Mouse (Mus musculus): Measurements from ENCODE around the gene Kif23.
A peak's percentile ranks its signal among the peaks of the same experiment; 100 is the strongest.

Kif23 gene

DNA sequence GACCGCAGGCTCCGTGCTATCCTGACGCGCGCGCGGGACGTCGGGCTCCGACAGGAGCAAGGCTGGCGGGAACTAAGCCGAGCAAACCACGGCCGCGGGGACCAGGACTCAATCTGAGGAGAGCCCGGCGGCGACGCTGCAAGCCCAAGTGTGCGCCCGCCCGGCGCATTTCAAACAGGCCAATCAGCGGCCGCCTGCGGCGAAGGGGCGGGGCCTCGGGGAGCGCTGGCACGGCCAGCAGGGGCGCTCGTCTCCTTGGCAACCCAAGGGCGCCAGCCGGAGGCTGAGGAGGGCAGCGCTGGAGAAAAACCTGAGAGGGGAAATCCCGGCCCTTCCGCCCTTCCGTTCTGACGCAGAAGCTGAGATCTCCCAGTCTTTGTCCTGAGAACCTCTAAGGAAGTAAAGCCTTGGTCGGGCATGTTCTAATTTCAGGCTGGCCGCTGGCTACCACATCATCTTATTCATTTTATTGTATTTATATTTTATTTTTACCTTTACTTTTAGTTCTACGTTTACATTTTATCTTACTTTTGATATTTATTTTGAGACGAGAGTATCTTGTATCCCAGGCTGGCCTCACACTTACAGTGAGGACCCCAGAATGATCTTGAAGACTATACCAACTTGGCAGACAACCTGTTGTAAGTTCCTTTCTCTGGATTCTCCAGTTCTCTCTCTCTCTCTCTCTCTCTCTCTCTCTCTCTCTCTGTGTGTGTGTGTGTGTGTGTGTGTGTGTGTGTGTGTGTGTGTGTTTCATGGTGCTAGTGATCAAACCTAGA is at the start of gene Kif23:
Kif23 (minus strand) TSS at position 152 of the 779 bp plus-strand sequence.
- peak; percentile 92 for DNase-seq (ENCODE audit: low read depth, low spot score)

DNA sequence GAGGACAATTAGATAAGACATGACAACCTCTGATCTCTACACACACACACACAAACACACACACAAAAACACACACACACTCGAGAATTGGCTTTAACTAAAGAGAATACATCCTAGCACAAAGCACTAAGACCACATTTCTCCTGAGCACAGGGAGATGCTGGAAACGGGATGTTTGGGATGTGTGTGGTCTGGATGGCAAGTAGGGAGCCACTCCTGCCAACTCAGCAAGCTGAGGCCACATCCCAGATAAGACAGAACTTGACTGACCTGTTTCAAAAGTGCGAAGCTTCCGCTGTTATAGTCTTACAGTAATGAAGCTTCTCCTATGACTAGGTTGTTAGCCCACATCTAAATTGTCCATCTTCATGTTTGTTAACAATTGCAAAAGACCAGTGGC is 44.6 kb upstream of the Kif23 start:
- DNase-seq (ENCODE audit: low read depth, low spot score), result no peak

DNA sequence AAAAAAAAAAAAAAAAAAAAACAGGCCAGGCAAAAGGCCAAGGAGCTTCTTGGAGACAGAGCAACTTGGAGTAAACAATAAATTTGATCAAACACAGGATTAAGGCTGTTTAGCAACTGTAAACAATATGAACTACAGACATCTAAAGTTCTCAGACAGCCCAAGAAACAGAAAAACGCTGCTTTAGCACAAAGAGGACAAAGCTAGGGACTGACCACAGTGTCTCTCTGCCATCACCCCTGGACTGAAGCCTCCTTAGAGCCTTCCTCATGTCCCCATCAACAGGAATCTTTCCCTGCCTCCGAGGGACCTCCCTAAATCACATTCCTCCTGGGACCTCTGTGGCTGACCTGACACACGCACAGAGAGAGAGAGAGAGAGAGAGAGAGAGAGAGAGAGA is 44.2 kb upstream of the Kif23 start:
- DNase-seq (ENCODE audit: low read depth, low spot score), result no peak

DNA sequence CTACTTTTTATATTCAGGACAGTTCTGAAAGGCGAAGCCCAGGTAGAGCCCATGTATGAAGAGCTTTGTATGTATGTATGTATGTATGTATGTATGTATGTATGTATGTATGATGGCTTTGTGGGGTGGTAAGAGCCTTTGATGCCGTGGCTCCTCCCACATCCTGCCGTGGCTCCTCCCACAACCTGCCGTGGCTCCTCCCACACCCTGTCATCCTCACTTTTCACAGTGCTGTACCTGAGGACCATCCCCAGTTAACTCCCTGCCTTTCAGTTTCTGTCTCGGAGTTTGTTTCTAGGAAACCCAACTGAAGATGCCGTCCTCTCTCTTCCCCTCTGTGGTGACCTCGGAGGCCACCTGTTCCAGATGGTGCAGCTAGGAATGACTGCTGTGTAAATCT is 39.5 kb upstream of the Kif23 start:
- DNase-seq (ENCODE audit: low read depth, low spot score), result no peak

DNA sequence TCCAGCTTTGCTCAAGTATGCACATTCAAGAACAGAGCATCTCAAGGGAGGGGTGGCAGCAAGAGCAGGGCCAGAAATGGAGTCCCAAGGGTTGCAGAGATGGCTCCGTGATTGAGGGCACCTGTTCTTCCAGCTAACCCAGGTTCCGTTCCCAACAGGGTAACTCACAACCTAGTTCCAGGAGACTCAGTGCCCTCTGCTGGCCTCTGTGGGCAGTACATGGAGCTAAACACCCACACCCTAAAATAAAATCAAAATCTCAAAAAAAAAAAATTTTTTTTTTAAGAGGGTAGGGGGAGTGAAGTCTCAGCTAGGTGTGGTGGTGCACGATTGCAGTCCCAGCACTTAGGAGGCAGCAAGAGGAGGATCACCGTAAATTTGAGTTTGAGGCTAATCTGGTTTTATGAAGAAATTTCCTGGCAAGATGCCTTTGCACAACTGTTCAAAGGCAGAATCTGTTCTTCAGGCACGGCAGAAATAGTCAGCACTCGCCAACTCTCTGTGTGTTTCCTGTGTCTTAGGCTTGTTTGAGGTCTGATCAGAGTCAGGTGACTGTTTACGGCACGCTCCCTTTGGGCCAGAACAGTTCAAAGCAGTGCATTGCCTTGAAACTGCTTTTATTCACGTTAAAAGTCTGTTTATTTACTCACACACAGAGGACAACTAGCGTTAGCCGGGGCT is 38.7 kb upstream of the Kif23 start:
- DNase-seq (ENCODE audit: low read depth, low spot score), result no peak

DNA sequence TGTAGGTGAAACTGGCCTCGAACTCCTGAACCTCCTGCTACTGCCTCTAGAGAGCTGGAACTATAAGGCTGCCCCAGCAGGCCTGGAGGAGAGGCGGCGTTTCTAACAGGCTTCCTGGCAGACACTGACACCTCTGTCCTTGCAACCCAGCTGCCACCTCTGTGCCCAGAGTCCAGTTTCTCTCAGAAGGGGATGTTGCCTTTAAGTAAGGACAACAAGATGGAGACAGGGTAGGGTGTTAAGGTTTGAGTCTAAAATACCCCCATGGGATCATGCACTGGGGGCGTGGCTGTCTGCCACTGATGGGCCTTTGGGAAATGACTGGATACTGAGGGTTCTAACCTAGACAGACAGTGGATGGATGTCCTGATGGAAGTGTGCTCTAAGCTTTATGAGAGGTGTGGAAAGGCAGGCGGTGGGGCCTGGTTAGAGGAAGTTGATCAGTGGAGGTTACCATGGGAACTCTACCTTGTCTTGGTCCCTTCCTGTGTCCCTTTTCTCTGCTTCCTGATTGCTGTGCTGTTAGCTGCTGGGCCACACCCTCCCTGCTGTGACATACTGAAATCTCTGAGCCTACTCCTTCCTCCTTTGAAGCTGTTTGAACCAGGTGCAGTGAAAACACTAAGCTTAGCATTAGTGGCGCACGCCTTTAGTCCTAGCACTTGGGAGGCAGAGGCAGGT is 36.5 kb upstream of the Kif23 start:
- no peak for DNase-seq (ENCODE audit: low read depth, low spot score)

DNA sequence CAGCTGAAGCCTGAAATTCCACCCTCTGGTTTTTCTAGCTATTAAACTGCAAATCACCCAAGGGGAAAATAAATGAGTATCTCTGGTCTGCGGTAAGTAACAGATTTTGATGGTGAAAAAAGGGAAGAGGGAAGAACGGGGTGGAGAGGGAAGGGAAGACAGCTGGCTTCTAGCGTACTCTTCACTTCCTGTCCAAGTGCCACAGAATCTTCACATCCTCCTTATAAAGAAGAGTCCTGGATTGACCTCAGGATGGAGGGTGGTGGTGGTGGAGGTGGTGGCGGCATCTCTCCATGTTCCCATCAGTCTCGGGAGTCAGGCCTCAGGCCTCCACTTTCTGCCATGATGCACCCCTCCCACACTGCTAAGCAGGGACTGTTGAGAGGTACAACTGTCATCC is 35.3 kb upstream of the Kif23 start:
- no peak for DNase-seq (ENCODE audit: low read depth, low spot score)

DNA sequence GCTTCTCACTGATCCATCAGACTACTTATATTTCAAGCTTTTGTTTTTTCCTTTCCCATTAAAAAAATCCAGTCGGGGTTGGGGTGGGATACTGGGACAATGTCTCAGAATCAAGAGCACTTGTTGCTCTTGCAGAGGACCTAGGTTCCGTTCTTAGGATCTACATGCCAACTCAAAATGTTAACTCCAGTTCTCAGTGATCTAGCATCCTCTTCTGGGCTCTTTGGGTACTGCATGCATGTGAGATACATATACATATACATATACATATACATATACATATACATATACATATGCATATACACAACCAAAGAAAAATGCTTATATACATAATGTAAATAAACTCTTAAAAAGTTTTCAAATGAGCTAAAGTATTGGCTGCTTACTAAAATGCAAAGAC is 33.4 kb upstream of the Kif23 start:
- DNase-seq (ENCODE audit: low read depth, low spot score), result no peak

DNA sequence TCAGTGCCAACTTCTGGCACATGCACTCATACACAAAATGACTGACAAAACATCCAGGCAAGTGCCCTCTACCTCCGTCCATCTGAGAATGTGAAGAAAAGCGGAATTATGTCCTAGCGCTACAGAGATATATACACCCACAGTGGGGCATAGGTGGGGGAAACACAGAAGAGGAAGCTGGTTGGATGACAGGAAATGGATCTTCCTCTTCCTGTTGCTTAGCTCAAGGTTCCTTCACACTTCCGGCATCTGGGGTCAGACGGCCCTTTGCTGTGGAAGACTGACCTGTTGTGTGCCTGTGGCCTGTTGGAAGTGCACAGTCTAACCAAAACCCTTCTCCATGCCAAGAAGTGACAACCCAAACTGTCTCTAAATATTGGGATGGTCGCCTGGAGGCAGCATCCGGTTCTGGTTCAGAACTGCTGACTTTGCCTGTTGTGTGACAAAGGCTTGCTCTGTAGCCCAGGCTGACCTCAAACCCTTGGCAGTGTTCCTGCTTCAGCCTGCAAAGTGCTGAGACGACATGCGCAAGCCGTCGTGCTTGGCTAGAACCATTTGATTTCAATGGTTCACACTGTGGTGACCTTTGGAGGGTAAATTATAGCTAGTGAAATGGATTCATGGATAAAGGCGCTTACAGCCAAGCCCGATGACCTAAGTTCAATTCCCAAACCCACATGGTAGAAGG is 30.8 kb upstream of the Kif23 start:
- no peak for DNase-seq (ENCODE audit: low read depth, low spot score)

DNA sequence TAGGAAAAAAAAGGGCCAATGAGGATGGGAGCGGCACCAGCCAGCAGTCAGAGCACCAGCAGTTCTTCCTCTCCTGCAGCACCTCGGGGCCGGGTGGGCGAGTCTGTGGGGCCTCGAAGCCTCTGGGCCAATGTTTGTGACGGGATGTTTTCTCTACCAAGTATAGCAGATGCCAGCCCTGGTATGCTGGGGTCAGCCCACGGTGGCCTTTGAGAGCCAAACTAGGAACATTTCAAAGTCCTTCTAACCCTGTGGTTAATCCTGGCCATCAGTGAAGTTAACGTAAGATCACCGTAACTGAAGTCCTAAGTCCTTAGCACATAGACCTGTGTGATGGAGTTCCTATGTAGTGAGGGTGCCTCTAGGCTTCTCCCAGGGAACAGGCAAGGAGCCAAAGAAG is 25.5 kb upstream of the Kif23 start:
- no peak for DNase-seq (ENCODE audit: low read depth, low spot score)

DNA sequence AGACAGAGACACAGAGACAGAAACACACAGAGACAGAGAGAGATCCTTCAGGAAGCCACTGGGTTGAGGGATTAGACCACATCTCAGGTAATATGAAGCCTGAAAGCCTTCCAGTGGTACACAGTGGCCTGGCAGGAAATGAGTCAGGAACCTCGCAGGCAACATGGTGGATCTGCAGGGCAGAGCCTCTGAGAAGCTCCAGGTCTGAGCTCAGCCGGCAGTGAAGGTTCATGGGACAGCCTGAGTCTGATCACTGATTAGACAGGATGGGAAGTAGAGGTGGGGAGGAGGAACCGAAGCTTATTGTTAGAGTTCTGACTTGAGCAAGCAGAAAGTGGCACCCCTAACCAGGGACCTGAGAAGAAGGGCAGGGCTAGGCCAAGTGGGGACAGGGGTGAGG is 24.5 kb upstream of the Kif23 start:
- DNase-seq (ENCODE audit: low read depth, low spot score), result no peak

DNA sequence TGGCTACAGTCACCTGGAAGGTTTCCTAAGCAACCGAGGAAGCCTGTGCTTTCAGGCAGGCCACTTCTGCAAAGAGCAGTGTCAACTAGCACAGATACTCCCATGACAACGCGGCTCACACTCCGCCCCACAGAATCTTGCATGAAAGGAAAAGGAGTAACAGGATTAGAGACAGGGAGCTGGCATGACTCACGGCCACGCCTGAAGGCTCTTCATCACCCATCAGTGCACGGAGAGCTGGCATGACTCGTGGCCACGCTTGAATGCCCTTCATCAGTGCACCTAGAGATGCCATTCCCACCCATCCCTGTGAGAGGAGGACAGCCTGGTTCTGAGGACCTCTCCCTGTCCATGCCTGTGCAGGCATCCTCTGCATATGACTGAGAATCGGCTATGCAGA is 20.8 kb upstream of the Kif23 start:
- DNase-seq (ENCODE audit: low read depth, low spot score), result no peak

DNA sequence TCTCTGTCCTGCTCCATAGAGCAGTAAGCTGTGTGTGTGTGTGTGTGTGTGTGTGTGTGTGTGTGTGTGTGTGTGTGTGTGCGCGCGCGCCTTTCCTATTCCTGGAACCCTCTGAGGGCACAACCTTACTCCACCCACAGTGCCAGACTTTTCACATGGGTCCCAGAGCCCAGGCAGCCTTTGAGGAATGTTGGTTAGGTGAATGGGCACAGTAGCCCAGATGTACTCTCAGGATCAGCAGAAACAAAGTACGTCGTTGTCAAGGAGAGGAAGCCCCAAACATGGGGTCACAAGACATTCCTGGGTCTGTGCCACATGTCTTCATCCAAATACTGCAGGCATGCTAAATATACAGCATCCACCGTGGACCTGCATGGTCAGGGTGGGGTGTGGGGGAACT is 19.4 kb upstream of the Kif23 start:
- DNase-seq (ENCODE audit: low read depth, low spot score), result no peak

DNA sequence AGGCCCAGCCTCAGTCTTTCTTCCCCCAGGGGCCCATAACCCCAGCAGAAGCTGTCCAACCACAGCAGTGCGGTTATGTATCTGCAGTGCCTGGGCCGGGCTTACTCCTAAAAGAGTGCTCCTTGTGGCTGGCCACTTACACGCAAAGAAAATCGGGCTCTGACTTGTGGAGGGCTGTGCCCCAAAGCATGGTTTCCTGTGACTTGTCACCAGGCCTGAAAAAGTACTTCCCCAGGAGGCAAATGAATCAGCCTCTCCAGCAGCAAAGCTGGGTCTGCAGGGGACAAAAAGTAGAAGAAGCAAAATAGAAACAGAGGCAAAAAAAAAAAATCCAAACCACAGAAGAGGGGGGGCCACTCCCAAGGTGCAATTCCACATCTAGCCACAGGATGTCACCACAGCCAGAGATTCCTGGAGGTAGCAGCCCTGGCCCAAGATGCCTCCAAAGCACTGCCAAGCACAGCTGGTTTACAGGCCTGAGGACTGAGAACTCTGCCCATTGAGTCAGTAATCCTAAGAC is 18.9 kb upstream of the Kif23 start:
- peak; percentile 11 for DNase-seq (ENCODE audit: low read depth, low spot score)

DNA sequence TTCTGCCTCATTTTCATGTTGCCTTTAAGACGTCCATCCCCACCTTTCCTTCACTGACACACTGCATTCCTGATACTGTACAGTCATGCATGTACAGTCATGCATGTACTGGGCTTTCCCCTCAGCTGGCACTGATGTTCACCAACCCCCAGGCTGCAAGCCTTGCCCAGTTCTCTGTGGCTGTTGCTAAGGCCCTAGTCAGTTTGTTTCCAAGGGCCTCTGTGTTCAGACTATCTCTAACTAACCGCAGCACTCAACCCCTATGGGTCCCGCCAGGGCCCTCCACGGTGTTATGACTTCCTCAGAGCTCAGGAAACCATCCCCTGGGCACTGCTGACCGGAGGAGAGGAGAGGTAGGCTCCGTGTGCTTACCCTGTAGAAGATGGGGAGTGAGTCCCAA is 16.8 kb upstream of the Kif23 start:
- no peak for DNase-seq (ENCODE audit: low read depth, low spot score)

DNA sequence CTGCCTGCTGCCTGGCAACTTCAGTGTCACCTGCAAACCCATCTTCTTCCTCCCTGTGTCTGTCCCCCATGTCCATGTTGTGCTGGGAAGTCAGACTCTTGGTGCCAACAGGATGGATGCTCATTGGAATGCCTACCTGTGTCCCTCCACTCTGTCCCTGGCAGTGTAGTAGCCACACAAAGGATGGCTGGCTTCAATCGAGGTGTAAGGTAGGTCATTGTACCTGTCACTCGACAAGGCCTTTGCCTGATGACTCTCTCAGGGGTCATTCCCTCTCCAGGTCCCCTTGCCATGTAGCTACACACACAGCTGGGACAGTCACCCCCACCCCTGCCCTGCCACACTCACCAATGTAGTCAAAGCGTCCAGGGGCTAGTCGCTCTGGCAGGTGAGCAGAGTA is 14.6 kb upstream of the Kif23 start:
- DNase-seq (ENCODE audit: low read depth, low spot score), result no peak

DNA sequence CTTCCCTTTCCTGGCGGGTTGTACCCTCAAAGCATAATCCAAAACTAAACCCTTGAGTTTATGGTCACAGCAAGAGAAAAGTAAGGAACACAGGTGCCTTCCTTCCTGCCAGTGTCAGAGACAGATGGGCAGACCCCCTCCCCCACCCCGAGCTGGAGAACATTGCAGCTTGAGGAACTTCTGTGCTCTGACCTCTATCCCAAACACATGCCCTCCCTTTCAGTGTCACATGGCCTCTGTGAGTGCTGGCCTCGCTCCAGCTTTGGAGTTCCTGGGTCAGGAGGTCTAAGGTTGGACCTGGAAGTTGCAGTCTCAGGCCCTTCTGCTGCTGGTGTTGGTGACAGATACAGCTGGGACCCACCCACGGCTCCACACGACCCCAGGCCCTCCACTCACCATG is 14.2 kb upstream of the Kif23 start:
- DNase-seq (ENCODE audit: low read depth, low spot score), result no peak

DNA sequence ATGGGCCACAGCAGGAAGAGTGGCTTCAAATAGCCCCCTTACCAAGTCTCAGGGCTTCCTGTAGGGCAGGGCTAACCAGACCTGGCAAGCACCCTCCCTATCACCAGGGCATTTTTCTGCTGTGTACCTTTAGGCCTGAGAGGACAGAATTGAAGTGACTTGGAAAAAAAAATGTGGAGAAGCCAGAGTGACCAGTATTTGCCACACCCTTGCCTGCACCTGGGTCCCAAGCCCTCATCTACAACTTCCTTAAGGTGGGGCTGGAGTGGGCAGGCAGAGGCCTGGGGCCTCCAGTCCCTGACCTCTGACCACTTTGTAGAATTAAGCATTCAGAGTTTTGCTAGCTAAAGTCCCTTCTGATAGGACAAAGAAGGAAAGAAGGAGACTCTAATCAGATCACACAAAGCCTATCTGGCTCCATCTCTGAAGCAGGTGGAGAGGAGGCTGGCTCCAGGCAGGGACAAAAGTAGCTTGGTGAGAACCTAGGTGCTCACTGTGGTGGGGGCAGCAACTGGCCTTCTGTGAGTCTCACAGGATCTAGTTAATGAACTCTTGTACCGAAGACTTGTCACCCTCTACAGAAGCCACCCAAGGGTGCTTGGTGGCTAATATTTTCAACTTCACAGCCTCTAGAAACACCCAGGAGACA is 13.5 kb upstream of the Kif23 start:
- no peak for DNase-seq (ENCODE audit: low read depth, low spot score)

DNA sequence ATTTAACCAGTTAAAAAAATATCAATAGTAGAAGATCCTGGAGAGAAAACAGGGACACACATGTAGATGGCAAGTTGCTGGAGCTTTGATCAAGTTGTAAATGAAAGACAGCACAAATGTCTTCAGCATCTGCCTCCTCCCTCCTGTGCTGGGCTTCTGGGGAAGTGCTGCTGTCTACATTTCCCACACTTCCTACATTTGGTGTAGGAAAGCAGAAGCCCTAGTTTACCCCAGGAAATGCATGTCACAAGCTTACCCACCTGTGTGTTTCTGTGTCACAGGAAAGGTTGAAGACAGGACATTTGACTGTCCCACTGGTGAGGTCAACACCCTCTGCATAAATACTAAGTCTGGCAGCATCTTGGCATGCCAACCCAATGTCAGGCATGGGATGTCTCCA is 8.1 kb upstream of the Kif23 start:
- DNase-seq (ENCODE audit: low read depth, low spot score), result no peak

DNA sequence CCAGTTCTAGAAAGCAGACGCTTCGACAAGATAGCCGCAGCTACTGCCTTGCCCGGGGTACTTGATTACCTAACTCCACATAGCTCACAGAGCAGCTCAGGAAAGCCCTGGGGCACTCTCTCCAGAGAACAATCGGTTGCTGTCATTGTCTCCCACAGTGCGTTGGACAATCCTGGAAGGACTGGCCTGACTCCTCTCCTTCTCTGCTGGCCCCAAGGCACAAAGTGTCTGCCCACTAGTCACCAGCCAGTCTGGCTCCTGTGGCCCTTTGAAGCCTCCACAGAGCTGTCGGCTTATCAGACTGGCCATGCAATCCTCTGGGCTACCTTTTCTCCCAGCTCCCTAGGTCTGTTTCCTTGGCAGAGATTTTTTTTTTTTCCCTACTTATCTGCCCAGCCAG is 5.7 kb upstream of the Kif23 start:
- DNase-seq (ENCODE audit: low read depth, low spot score), result no peak
